Mouse (Mus musculus) T-cell, adult 66 days (primary cell): ENCODE measurements around the gene Rtp4. TPM values are rescaled to one million over a fixed set of nuclear protein-coding genes. Genes with fewer than 3 reads are reported as not detected.

Experiments
- total RNA-seq, 2 experiments: library from RNA; stranded (reverse); gene quantifications; 3 replicates in 1 of 2; 4 replicates in 1 of 2; pipeline ENCODE4 v1.2.4; 2023

The Rtp4 gene
- total RNA-seq: 10 to 100 TPM; 29.3 to 42.2 TPM

DNA sequence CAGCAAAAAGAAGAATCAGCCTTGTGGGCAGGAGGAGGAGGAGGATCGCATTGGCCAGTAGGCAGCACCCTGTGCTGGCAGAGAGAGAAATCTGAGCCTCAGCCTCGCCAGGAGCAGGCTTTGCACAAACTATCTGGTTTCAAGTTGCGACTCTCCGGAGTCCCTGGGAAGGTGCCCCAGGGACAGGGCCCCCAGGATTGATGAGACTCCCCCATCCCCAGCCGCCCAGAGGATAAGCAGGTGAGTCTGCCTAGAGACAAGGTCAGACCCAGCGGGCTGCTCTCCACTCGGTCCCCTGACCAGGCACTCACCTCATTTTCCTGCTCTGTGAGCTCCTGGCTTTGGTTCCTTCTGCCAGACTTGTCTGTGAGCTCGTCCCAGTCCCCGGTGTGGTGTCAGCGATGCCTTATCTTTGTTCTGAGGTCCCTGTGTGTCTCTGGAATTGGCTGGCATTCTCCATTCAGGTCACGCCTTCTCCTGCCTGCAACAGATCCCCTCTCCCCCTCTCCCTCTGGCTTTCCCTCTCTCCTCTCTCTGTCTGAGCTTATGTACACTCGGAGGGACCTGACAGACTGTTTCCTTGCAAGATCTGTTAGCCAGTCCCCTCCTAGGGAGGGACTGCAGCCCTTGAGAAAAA, at the start of gene Rtp4, which contains the start of gene Masp1:
Gene Rtp4, plus strand, starts transcription at position 57 of the 637 bp plus-strand sequence.
Gene Masp1, minus strand, starts transcription at position 581 of the 637 bp plus-strand sequence.

Other genes starting within 250 kb of the Rtp4 start
- not detected for gene Rtp1, start 91.2 kb upstream of the Rtp4 start, total RNA-seq
- gene Masp1, start 524 bp downstream of the Rtp4 start, total RNA-seq: under 1 TPM in 1 of 2 experiments, not detected in 1; 0.15 TPM